Mouse (Mus musculus) liver, embryonic 11.5 days (tissue): Measurements from ENCODE around the gene Ank2. TPM values are rescaled to one million over a fixed set of nuclear protein-coding genes. Genes with fewer than 3 reads are reported as not detected.

Source experiments
- ATAC-seq: fragments of 200-750 bp; cut with Nextera tagmentation; replicated peaks from 2 replicates; pipeline ENCODE4 v1.8.0; 2017; ENCODE audit warnings: moderate number of reproducible peaks, mild to moderate bottlenecking, moderate TSS enrichment, moderate library complexity; ENCODE audit not compliant: low FRiP score
- DNase-seq: peaks from one replicate; pipeline ENCODE4 v3.0.0-alpha.2; 2017; ENCODE audit warnings: low spot score
- H3K27ac ChIP-seq: fragments of 300-500 bp; sonication (generic); 2 replicates; pipeline ENCODE4 v1.5.1; 2014; ENCODE audit warnings: mild to moderate bottlenecking, low read depth, low read length, control low read depth
- H3K27me3 ChIP-seq: fragments of 300-500 bp; sonication (generic); replicated peaks from 2 replicates; pipeline ENCODE4 v1.6.1; 2014; ENCODE audit warnings: low read length, mixed read lengths; ENCODE audit not compliant: control insufficient read depth, insufficient read depth
- H3K36me3 ChIP-seq: fragments of 300-500 bp; sonication (generic); 2 replicates; pipeline ENCODE4 v1.6.1; 2014; ENCODE audit warnings: mild to moderate bottlenecking, low read length, moderate library complexity, mixed read lengths; ENCODE audit not compliant: control insufficient read depth, insufficient read depth
- H3K4me1 ChIP-seq: fragments of 300-500 bp; sonication (generic); replicated peaks from 2 replicates; pipeline ENCODE4 v1.6.1; 2014; ENCODE audit warnings: low read length, mixed read lengths; ENCODE audit not compliant: control insufficient read depth, insufficient read depth
- H3K4me2 ChIP-seq: fragments of 300-500 bp; sonication (generic); 2 replicates; pipeline ENCODE4 v1.6.1; 2014; ENCODE audit warnings: mild to moderate bottlenecking, control low read depth, moderate library complexity
- H3K4me3 ChIP-seq: fragments of 300-500 bp; sonication (generic); 2 replicates; pipeline ENCODE4 v1.5.1; 2014; ENCODE audit warnings: low read depth, low read length, control low read depth
- H3K9ac ChIP-seq: fragments of 300-500 bp; sonication (generic); 2 replicates; pipeline ENCODE4 v1.6.1; 2014; ENCODE audit warnings: low read depth, low read length, control low read depth
- H3K9me3 ChIP-seq: fragments of 300-500 bp; sonication (generic); 2 replicates; pipeline ENCODE4 v1.6.1; 2016; ENCODE audit warnings: low read length, inconsistent platforms, mixed read lengths; ENCODE audit not compliant: control insufficient read depth
- WGBS: fragments of 180-500 bp; shearing (Covaris S2); extraction: QIAGEN DNeasy Blood & Tissue Kit; methylation state at CpG from one replicate; pipeline ENCODE4 v1.1.7; 2014; 5-methylcytosine and 5-hydroxymethylcytosine counted together
- polyA plus RNA-seq: library from polyadenylated mRNA; unstranded; fragments of >200 nt; fragmentation: Nextera tagmentation; extraction: Ambion mirVana; gene quantifications from 2 replicates; pipeline ENCODE4 v1.2.1, GENCODE M21; 2014

Ank2 gene
- polyA plus RNA-seq, 1 experiment from 2014 or later: 17.3 TPM

- peaks cover 13% of the 10 kb centered on the region; the same call in 1 of the 2 replicates for H3K27me3 ChIP-seq
- H3K4me3 ChIP-seq: peak overlapping the region; percentile 20; the same call in 1 of the 2 replicates
- H3K4me1 ChIP-seq: no peaks in the 10 kb centered on the region; the same call in 1 of the 2 replicates
- no peaks in the 10 kb centered on the region for H3K9me3 ChIP-seq
- H3K9ac ChIP-seq: no peak overlapping the region
- no peak for DNase-seq
- WGBS: 20% methylated on average over 16 of the region's 16 CpGs
- H3K4me2 ChIP-seq: peak overlapping the region; percentile 56
- no peak overlapping the region for H3K27ac ChIP-seq
- ATAC-seq: no peak
- H3K36me3 ChIP-seq: no peaks in the 10 kb centered on the region
Observed at GRCm38 (mm10) chr3:127225167-127225798, 273.9 kb downstream of the Ank2 start.

- H3K4me1 ChIP-seq: no peaks in the 10 kb centered on the region; the same call in 1 of the 2 replicates
- ATAC-seq (no peak), DNase-seq (no peak)
- no peaks in the 10 kb centered on the region for H3K36me3 ChIP-seq
- no peak overlapping the region for H3K9ac ChIP-seq
- peaks cover 13% of the 10 kb centered on the region; the same call in 1 of the 2 replicates for H3K27me3 ChIP-seq
- 63% methylated on average over 13 of the region's 13 CpGs for WGBS
- no peaks in the 10 kb centered on the region for H3K9me3 ChIP-seq
- no peak overlapping the region for H3K27ac ChIP-seq
- H3K4me3 ChIP-seq: no peak overlapping the region
- no peak overlapping the region for H3K4me2 ChIP-seq
Observed at GRCm38 (mm10) chr3:127224315-127225166, 274.6 kb downstream of the Ank2 start.

- Histone ChIP-seq H3K4me3 (no peak overlapping the region), H3K4me1 (no peaks in the 10 kb centered on the region; the same call in 1 of the 2 replicates), H3K36me3 (no peaks in the 10 kb centered on the region), H3K27me3 (peaks cover 13% of the 10 kb centered on the region; the same call in 1 of the 2 replicates), H3K9ac (no peak overlapping the region), H3K4me2 (no peak overlapping the region), H3K9me3 (no peaks in the 10 kb centered on the region), H3K27ac (no peak overlapping the region)
- DNase-seq: no peak
- WGBS: 68% methylated on average over 2 of the region's 2 CpGs
- no peak for ATAC-seq
Observed at GRCm38 (mm10) chr3:127222086-127222485, 277.1 kb downstream of the Ank2 start.

- DNase-seq (no peak), ATAC-seq (no peak)
- Histone ChIP-seq H3K9me3 (no peaks in the 10 kb centered on the region), H3K4me2 (no peak overlapping the region), H3K27me3 (peaks cover 9% of the 10 kb centered on the region; the same call in 1 of the 2 replicates), H3K36me3 (no peaks in the 10 kb centered on the region), H3K4me3 (no peak overlapping the region), H3K27ac (no peak overlapping the region), H3K9ac (no peak overlapping the region), H3K4me1 (no peaks in the 10 kb centered on the region; the same call in 1 of the 2 replicates)
- WGBS: 81% methylated on average over 9 of the region's 9 CpGs
Observed at GRCm38 (mm10) chr3:127220859-127221258, 278.3 kb downstream of the Ank2 start.

GRCm38 (mm10) chr3:127213534-127213933 lies 285.6 kb downstream of the Ank2 start:
- no peaks in the 10 kb centered on the region for H3K27me3 ChIP-seq
- H3K4me3 ChIP-seq: no peak overlapping the region
- no peaks in the 10 kb centered on the region for H3K36me3 ChIP-seq
- H3K27ac ChIP-seq: no peak overlapping the region
- H3K9ac ChIP-seq: no peak overlapping the region
- no peaks in the 10 kb centered on the region for H3K4me1 ChIP-seq
- WGBS: 71% methylated on average over 5 of the region's 5 CpGs
- H3K4me2 ChIP-seq: no peak overlapping the region
- no peaks in the 10 kb centered on the region for H3K9me3 ChIP-seq
- no peak for DNase-seq
- no peak for ATAC-seq

- Histone ChIP-seq H3K4me2 (no peak overlapping the region), H3K4me3 (no peak overlapping the region), H3K9ac (no peak overlapping the region), H3K36me3 (no peaks in the 10 kb centered on the region), H3K27ac (no peak overlapping the region), H3K27me3 (no peaks in the 10 kb centered on the region), H3K9me3 (no peaks in the 10 kb centered on the region), H3K4me1 (no peaks in the 10 kb centered on the region)
- ATAC-seq (no peak), DNase-seq (no peak)
- WGBS: 68% methylated on average over 3 of the region's 3 CpGs
Observed at GRCm38 (mm10) chr3:127211119-127211518, 288.0 kb downstream of the Ank2 start.

- H3K4me3 ChIP-seq: no peak overlapping the region
- no peak overlapping the region for H3K9ac ChIP-seq
- no peaks in the 10 kb centered on the region for H3K4me1 ChIP-seq
- no peak overlapping the region for H3K4me2 ChIP-seq
- no peak overlapping the region for H3K27ac ChIP-seq
- no peaks in the 10 kb centered on the region for H3K27me3 ChIP-seq
- WGBS: 66% methylated on average over 4 of the region's 4 CpGs
- H3K9me3 ChIP-seq: no peaks in the 10 kb centered on the region
- DNase-seq (no peak), ATAC-seq (no peak)
- H3K36me3 ChIP-seq: no peaks in the 10 kb centered on the region
Observed at GRCm38 (mm10) chr3:127210552-127210951, 288.6 kb downstream of the Ank2 start.

GRCm38 (mm10) chr3:127208871-127209270 lies 290.3 kb downstream of the Ank2 start:
- ATAC-seq (no peak), DNase-seq (no peak)
- H3K27me3 ChIP-seq: no peaks in the 10 kb centered on the region
- WGBS: 75% methylated on average over 5 of the region's 5 CpGs
- H3K9me3 ChIP-seq: no peaks in the 10 kb centered on the region
- no peak overlapping the region for H3K9ac ChIP-seq
- H3K4me3 ChIP-seq: no peak overlapping the region
- no peaks in the 10 kb centered on the region for H3K4me1 ChIP-seq
- no peak overlapping the region for H3K4me2 ChIP-seq
- no peaks in the 10 kb centered on the region for H3K36me3 ChIP-seq
- no peak overlapping the region for H3K27ac ChIP-seq
